Comparison of ENCODE assay signal across 7 mouse cellular contexts in the genomic region with DNA sequence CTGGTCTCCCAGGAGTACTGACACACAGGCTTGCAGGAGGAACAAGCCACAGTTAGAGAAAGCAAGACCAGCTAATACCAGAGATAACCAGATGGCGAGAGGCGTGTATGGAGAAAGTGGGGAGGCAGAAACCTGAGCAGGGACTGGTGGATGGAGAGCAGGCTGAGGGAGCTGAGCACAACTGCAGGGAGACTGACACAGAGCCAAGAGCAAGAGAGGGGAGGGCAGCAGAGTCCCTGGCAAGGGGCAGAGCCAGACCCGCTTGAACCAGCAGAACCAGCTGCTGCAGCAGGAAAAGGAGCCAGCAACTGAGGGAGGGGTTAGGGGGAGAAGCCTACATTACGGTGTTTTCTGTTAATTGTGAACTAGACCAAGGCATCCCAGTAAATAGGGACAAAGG. TPM values are rescaled to one million over a fixed set of nuclear protein-coding genes. Genes with fewer than 3 reads are reported as not detected.
DNase-seq lines count a peak whose midpoint lies in the region; ATAC-seq and TF ChIP-seq lines count a peak whose summit lies in the region.

No protein-coding gene starts in this region.

- no peak overlapping the region for H3K4me2 ChIP-seq in hindbrain, embryonic 13.5 days

- peak; percentile 4 for DNase-seq in ovary, postnatal 10 days (ENCODE audit: low spot score)
- no peak for DNase-seq in ovary, adult 18-20 months (ENCODE audit: low spot score)
- peak; percentile 35 to 43 for DNase-seq in cerebellum, adult 2 months
- peak; percentile 10 to 51 for DNase-seq in left cerebral cortex, postnatal 14 days (ENCODE audit: low spot score in 2 of 2)
- DNase-seq in right cerebral cortex, postnatal 25 days = peak; percentile 9
- no peak for DNase-seq in natural killer cell, adult 2 months (ENCODE audit: low spot score in 2 of 2)

- TF ChIP-seq POLR2A in cerebellum, adult 2 months (IDR thresholded peaks at IDR 0.05; ENCODE audit: borderline replicate concordance, insufficient read depth, low read length) = no peak

- H3K27me3 ChIP-seq in cerebellum, adult 2 months (ENCODE audit: control insufficient read depth, insufficient read depth, low read length) = no peaks in the 10 kb centered on the region
- no peaks in the 10 kb centered on the region for H3K27me3 ChIP-seq in hindbrain, embryonic 13.5 days

- H3K4me1 ChIP-seq in cerebellum, adult 2 months (ENCODE audit: control insufficient read depth, insufficient read depth, low read length) = no peaks in the 10 kb centered on the region
- peaks cover under 1% of the 10 kb centered on the region for H3K4me1 ChIP-seq in hindbrain, embryonic 13.5 days (replicated peaks)

- H3K9me3 ChIP-seq in hindbrain, embryonic 13.5 days = no peaks in the 10 kb centered on the region

- no peaks in the 10 kb centered on the region for H3K36me3 ChIP-seq in hindbrain, embryonic 13.5 days

- WGBS in cerebellum, adult 2 months = 20% methylated on average over 4 of the region's 4 CpGs
- 38% methylated on average over 4 of the region's 4 CpGs for WGBS in hindbrain, embryonic 13.5 days

- no peak overlapping the region for H3K4me3 ChIP-seq in cerebellum, adult 2 months (replicated peaks; ENCODE audit: insufficient read depth, low read depth, low read length)
- H3K4me3 ChIP-seq in hindbrain, embryonic 13.5 days = no peak overlapping the region

- H3K27ac ChIP-seq in cerebellum, adult 2 months (ENCODE audit: insufficient read depth, low read length) = no peak overlapping the region
- H3K27ac ChIP-seq in hindbrain, embryonic 13.5 days = no peak overlapping the region

- 0 out of 2 replicates have a peak overlapping the region, but pooled peaks have one; percentile 44 for H3K9ac ChIP-seq in hindbrain, embryonic 13.5 days

- intact Hi-C loops in left cerebral cortex, postnatal 14 days (cut with DNase I) = no loop called here

- no peak for TF ChIP-seq CTCF in cerebellum, adult 2 months (IDR thresholded peaks at IDR 0.05; ENCODE audit: borderline replicate concordance, insufficient read depth, low read depth, low read length)

- no peak for ATAC-seq in hindbrain, embryonic 13.5 days (ENCODE audit: low FRiP score)

RNA-seq across cellular contexts. Expression of gene Dr1, which starts 6.0 kb away (rescaled TPM):
- polyA plus RNA-seq in cerebellum, adult 2 months (2012; rRNA removed) = 25.7 and 27.3 TPM in 2 replicates
- 40.5 and 41.8 TPM in 2 replicates for polyA plus RNA-seq in hindbrain, embryonic 13.5 days (2015; fragmentation: Nextera tagmentation; extraction: Ambion mirVana)
- total RNA-seq in left cerebral cortex, postnatal 14 days (2021) = 10 to 100 TPM; 38.5 to 39.7 TPM

RNA-seq across cellular contexts. Expression of gene Pigg, which starts 49.7 kb away (rescaled TPM):
- 8.9 and 9.3 TPM in 2 replicates for polyA plus RNA-seq in cerebellum, adult 2 months (2012; rRNA removed)
- 5.4 and 5.9 TPM in 2 replicates for polyA plus RNA-seq in hindbrain, embryonic 13.5 days (2015; fragmentation: Nextera tagmentation; extraction: Ambion mirVana)
- total RNA-seq in left cerebral cortex, postnatal 14 days (2021) = 10 to 100 TPM; 10.5 to 10.7 TPM

Comparison
In these comparisons a context has a peak if more than half of its experiments do, and no peak if none do; other contexts are left out.
1. DNase-seq: peak in ovary, postnatal 10 days (single experiment), cerebellum, adult 2 months (2 of 2), left cerebral cortex, postnatal 14 days (2 of 2) and right cerebral cortex, postnatal 25 days (single experiment); none in ovary, adult 18-20 months (single experiment) and natural killer cell, adult 2 months (0 of 2).